Mouse (Mus musculus): ENCODE results near the gene Pde8b. TPM values are rescaled to one million over a fixed set of nuclear protein-coding genes. Genes with fewer than 3 reads are reported as not detected.

The Pde8b gene
- polyA plus RNA-seq, 1 experiment from 2014 or later: 3.1 TPM

GRCm38 (mm10) chr13:95120570-95120969 lies 129.6 kb downstream of the Pde8b start:
- 95% methylated on average over 4 of the region's 4 CpGs for WGBS
- Histone ChIP-seq H3K4me2 (replicated peaks; ENCODE audit: low read depth, low read length) (no peak overlapping the region), H3K36me3 (ENCODE audit: control insufficient read depth, insufficient read depth, low read length) (no peaks in the 10 kb centered on the region), H3K4me1 (replicated peaks; ENCODE audit: control insufficient read depth, insufficient read depth, low read length) (no peaks in the 10 kb centered on the region), H3K27ac (ENCODE audit: low read depth, low read length) (no peak overlapping the region), H3K9me3 (ENCODE audit: control insufficient read depth, low read length) (no peaks in the 10 kb centered on the region), H3K4me3 (ENCODE audit: low read depth, low read length) (no peak overlapping the region), H3K9ac (ENCODE audit: low read depth, low read length) (no peak overlapping the region), H3K27me3 (ENCODE audit: control insufficient read depth, insufficient read depth, low read length) (no peaks in the 10 kb centered on the region)
- DNase-seq (ENCODE audit: low spot score): no peak
- no peak for ATAC-seq (ENCODE audit: low FRiP score)

- Histone ChIP-seq H3K36me3 (ENCODE audit: control insufficient read depth, insufficient read depth, low read length) (no peaks in the 10 kb centered on the region), H3K27me3 (ENCODE audit: control insufficient read depth, insufficient read depth, low read length) (no peaks in the 10 kb centered on the region), H3K9ac (ENCODE audit: low read depth, low read length) (no peak overlapping the region), H3K9me3 (ENCODE audit: control insufficient read depth, low read length) (no peaks in the 10 kb centered on the region), H3K4me3 (ENCODE audit: low read depth, low read length) (no peak overlapping the region), H3K4me2 (replicated peaks; ENCODE audit: low read depth, low read length) (no peak overlapping the region), H3K27ac (ENCODE audit: low read depth, low read length) (no peak overlapping the region), H3K4me1 (replicated peaks; ENCODE audit: control insufficient read depth, insufficient read depth, low read length) (no peaks in the 10 kb centered on the region)
- DNase-seq (ENCODE audit: low spot score) (no peak), ATAC-seq (ENCODE audit: low FRiP score) (no peak)
- 81% methylated on average over 5 of the region's 5 CpGs for WGBS
Observed at GRCm38 (mm10) chr13:95113763-95114162, 136.4 kb downstream of the Pde8b start.

GRCm38 (mm10) chr13:95109555-95109954 lies 140.6 kb downstream of the Pde8b start:
- Histone ChIP-seq H3K4me1 (replicated peaks; ENCODE audit: control insufficient read depth, insufficient read depth, low read length) (no peaks in the 10 kb centered on the region), H3K4me2 (replicated peaks; ENCODE audit: low read depth, low read length) (no peak overlapping the region), H3K27ac (ENCODE audit: low read depth, low read length) (no peak overlapping the region), H3K9ac (ENCODE audit: low read depth, low read length) (no peak overlapping the region), H3K9me3 (ENCODE audit: control insufficient read depth, low read length) (no peaks in the 10 kb centered on the region), H3K36me3 (ENCODE audit: control insufficient read depth, insufficient read depth, low read length) (no peaks in the 10 kb centered on the region), H3K27me3 (ENCODE audit: control insufficient read depth, insufficient read depth, low read length) (no peaks in the 10 kb centered on the region), H3K4me3 (ENCODE audit: low read depth, low read length) (no peak overlapping the region)
- WGBS: 83% methylated on average over 3 of the region's 3 CpGs
- DNase-seq (ENCODE audit: low spot score) (no peak), ATAC-seq (ENCODE audit: low FRiP score) (no peak)

GRCm38 (mm10) chr13:95108035-95108434 lies 142.1 kb downstream of the Pde8b start:
- no peak overlapping the region for H3K4me3 ChIP-seq (ENCODE audit: low read depth, low read length)

GRCm38 (mm10) chr13:95104865-95105264 lies 145.3 kb downstream of the Pde8b start:
- 66% methylated on average over 4 of the region's 4 CpGs for WGBS
- Histone ChIP-seq H3K4me1 (replicated peaks; ENCODE audit: control insufficient read depth, insufficient read depth, low read length) (no peaks in the 10 kb centered on the region), H3K27ac (ENCODE audit: low read depth, low read length) (no peak overlapping the region), H3K36me3 (ENCODE audit: control insufficient read depth, insufficient read depth, low read length) (no peaks in the 10 kb centered on the region), H3K4me3 (ENCODE audit: low read depth, low read length) (no peak overlapping the region), H3K9me3 (ENCODE audit: control insufficient read depth, low read length) (no peaks in the 10 kb centered on the region), H3K9ac (ENCODE audit: low read depth, low read length) (no peak overlapping the region), H3K27me3 (ENCODE audit: control insufficient read depth, insufficient read depth, low read length) (no peaks in the 10 kb centered on the region), H3K4me2 (replicated peaks; ENCODE audit: low read depth, low read length) (no peak overlapping the region)
- ATAC-seq (ENCODE audit: low FRiP score) (no peak), DNase-seq (ENCODE audit: low spot score) (no peak)

More at GRCm38 (mm10) chr13:95108035-95108434, 142.1 kb downstream of the Pde8b start:
- no peak overlapping the region for H3K27ac ChIP-seq (ENCODE audit: low read depth, low read length)
- H3K27me3 ChIP-seq (ENCODE audit: control insufficient read depth, insufficient read depth, low read length): no peaks in the 10 kb centered on the region
- H3K4me1 ChIP-seq (replicated peaks; ENCODE audit: control insufficient read depth, insufficient read depth, low read length): no peaks in the 10 kb centered on the region
- H3K9me3 ChIP-seq (ENCODE audit: control insufficient read depth, low read length): no peaks in the 10 kb centered on the region
- H3K9ac ChIP-seq (ENCODE audit: low read depth, low read length): no peak overlapping the region
- no peaks in the 10 kb centered on the region for H3K36me3 ChIP-seq (ENCODE audit: control insufficient read depth, insufficient read depth, low read length)
- ATAC-seq (ENCODE audit: low FRiP score) (no peak), DNase-seq (ENCODE audit: low spot score) (no peak)
- no peak overlapping the region for H3K4me2 ChIP-seq (replicated peaks; ENCODE audit: low read depth, low read length)
- 62% methylated on average over 7 of the region's 7 CpGs for WGBS

- ATAC-seq (ENCODE audit: low FRiP score) (no peak), DNase-seq (ENCODE audit: low spot score) (no peak)
- WGBS: 70% methylated on average over 4 of the region's 4 CpGs
- H3K27me3 ChIP-seq (ENCODE audit: control insufficient read depth, insufficient read depth, low read length): no peaks in the 10 kb centered on the region
- H3K27ac ChIP-seq (ENCODE audit: low read depth, low read length): no peak overlapping the region
- no peaks in the 10 kb centered on the region for H3K4me1 ChIP-seq (replicated peaks; ENCODE audit: control insufficient read depth, insufficient read depth, low read length)
- H3K9me3 ChIP-seq (ENCODE audit: control insufficient read depth, low read length): no peaks in the 10 kb centered on the region
- H3K4me2 ChIP-seq (replicated peaks; ENCODE audit: low read depth, low read length): no peak overlapping the region
- no peak overlapping the region for H3K4me3 ChIP-seq (ENCODE audit: low read depth, low read length)
- no peak overlapping the region for H3K9ac ChIP-seq (ENCODE audit: low read depth, low read length)
- H3K36me3 ChIP-seq (ENCODE audit: control insufficient read depth, insufficient read depth, low read length): no peaks in the 10 kb centered on the region
Observed at GRCm38 (mm10) chr13:95102985-95103590, 147.0 kb downstream of the Pde8b start.

GRCm38 (mm10) chr13:95101315-95101714 lies 148.8 kb downstream of the Pde8b start:
- ATAC-seq (ENCODE audit: low FRiP score) (no peak), DNase-seq (ENCODE audit: low spot score) (no peak)
- WGBS: 94% methylated on average over 8 of the region's 8 CpGs
- H3K27ac ChIP-seq (ENCODE audit: low read depth, low read length): no peak overlapping the region
- H3K9me3 ChIP-seq (ENCODE audit: control insufficient read depth, low read length): no peaks in the 10 kb centered on the region
- no peaks in the 10 kb centered on the region for H3K36me3 ChIP-seq (ENCODE audit: control insufficient read depth, insufficient read depth, low read length)
- no peak overlapping the region for H3K9ac ChIP-seq (ENCODE audit: low read depth, low read length)
- H3K4me3 ChIP-seq (ENCODE audit: low read depth, low read length): no peak overlapping the region
- H3K4me1 ChIP-seq (replicated peaks; ENCODE audit: control insufficient read depth, insufficient read depth, low read length): no peaks in the 10 kb centered on the region
- no peak overlapping the region for H3K4me2 ChIP-seq (replicated peaks; ENCODE audit: low read depth, low read length)
- no peaks in the 10 kb centered on the region for H3K27me3 ChIP-seq (ENCODE audit: control insufficient read depth, insufficient read depth, low read length)

GRCm38 (mm10) chr13:95098931-95099720 lies 151.0 kb downstream of the Pde8b start:
- DNase-seq (ENCODE audit: low spot score): no peak

GRCm38 (mm10) chr13:95096646-95097045 lies 153.5 kb downstream of the Pde8b start:
- 83% methylated on average over 3 of the region's 3 CpGs for WGBS
- Histone ChIP-seq H3K4me2 (replicated peaks; ENCODE audit: low read depth, low read length) (no peak overlapping the region), H3K9ac (ENCODE audit: low read depth, low read length) (no peak overlapping the region), H3K4me1 (replicated peaks; ENCODE audit: control insufficient read depth, insufficient read depth, low read length) (no peaks in the 10 kb centered on the region), H3K27ac (ENCODE audit: low read depth, low read length) (no peak overlapping the region), H3K9me3 (ENCODE audit: control insufficient read depth, low read length) (no peaks in the 10 kb centered on the region), H3K4me3 (ENCODE audit: low read depth, low read length) (no peak overlapping the region), H3K27me3 (ENCODE audit: control insufficient read depth, insufficient read depth, low read length) (no peaks in the 10 kb centered on the region), H3K36me3 (ENCODE audit: control insufficient read depth, insufficient read depth, low read length) (no peaks in the 10 kb centered on the region)
- no peak for DNase-seq (ENCODE audit: low spot score)
- ATAC-seq (ENCODE audit: low FRiP score): no peak

More at GRCm38 (mm10) chr13:95098931-95099720, 151.0 kb downstream of the Pde8b start:
- H3K4me1 ChIP-seq (replicated peaks; ENCODE audit: control insufficient read depth, insufficient read depth, low read length): no peaks in the 10 kb centered on the region
- ATAC-seq (ENCODE audit: low FRiP score): no peak
- no peak overlapping the region for H3K9ac ChIP-seq (ENCODE audit: low read depth, low read length)
- H3K9me3 ChIP-seq (ENCODE audit: control insufficient read depth, low read length): no peaks in the 10 kb centered on the region
- H3K27ac ChIP-seq (ENCODE audit: low read depth, low read length): no peak overlapping the region
- H3K4me3 ChIP-seq (ENCODE audit: low read depth, low read length): no peak overlapping the region
- H3K27me3 ChIP-seq (ENCODE audit: control insufficient read depth, insufficient read depth, low read length): no peaks in the 10 kb centered on the region
- no peaks in the 10 kb centered on the region for H3K36me3 ChIP-seq (ENCODE audit: control insufficient read depth, insufficient read depth, low read length)
- WGBS: 71% methylated on average over 8 of the region's 8 CpGs
- no peak overlapping the region for H3K4me2 ChIP-seq (replicated peaks; ENCODE audit: low read depth, low read length)
